Mouse (Mus musculus): ENCODE measurements around the gene Zfp598. TPM values are rescaled to one million over a fixed set of nuclear protein-coding genes. Genes with fewer than 3 reads are reported as not detected.
A peak's percentile ranks its signal among the peaks of the same experiment; 100 is the strongest.

The Zfp598 gene
- polyA plus RNA-seq, 1 experiment from 2014 or later: 34.4 TPM

GRCm38 (mm10) chr17:24670246-24670844, 858 bp downstream of the Zfp598 start:
- peak overlapping the region; percentile 84; the same call in 1 of the 2 replicates for H3K27ac ChIP-seq (ENCODE audit: low read depth, low read length)
- peak overlapping the region; percentile 98 for H3K4me3 ChIP-seq (ENCODE audit: low read length)
- H3K4me2 ChIP-seq (replicated peaks; ENCODE audit: low read depth, low read length): peak overlapping the region; percentile 87
- H3K4me1 ChIP-seq (ENCODE audit: control insufficient read depth, insufficient read depth, low read length): peaks cover 26% of the 10 kb centered on the region
- peak overlapping the region; percentile 97 for H3K9ac ChIP-seq (ENCODE audit: low read depth, low read length)
- H3K27me3 ChIP-seq (ENCODE audit: control insufficient read depth, insufficient read depth, low read length): no peaks in the 10 kb centered on the region
- WGBS: 9% methylated on average over 8 of the region's 8 CpGs
- H3K9me3 ChIP-seq (ENCODE audit: control insufficient read depth, low read length): no peaks in the 10 kb centered on the region
- no peak for ATAC-seq (ENCODE audit: low FRiP score, low TSS enrichment)
- no peaks in the 10 kb centered on the region; the same call in 1 of the 2 replicates for H3K36me3 ChIP-seq (ENCODE audit: control insufficient read depth, insufficient read depth, low read length)

DNA sequence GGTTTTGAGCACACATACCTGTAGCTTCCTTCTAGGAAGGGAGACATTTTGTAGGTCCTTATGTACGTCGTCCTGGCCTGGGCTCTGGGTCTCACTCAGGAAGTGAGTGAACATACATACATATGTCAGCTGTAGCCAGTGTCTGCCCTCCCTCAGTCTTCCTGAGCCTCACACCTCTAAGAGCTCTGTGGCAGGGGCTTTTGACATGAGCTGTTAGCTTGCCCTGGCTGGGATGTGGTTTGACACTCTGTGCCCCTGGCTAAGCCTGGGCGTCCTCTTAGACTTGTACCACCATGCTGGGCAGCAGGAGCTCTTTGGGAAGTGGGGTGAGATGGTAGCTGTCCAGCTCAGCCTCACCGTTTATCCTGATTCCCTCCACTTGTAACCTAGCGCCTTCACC, 1.9 kb downstream of the Zfp598 start:
- WGBS: 69% methylated on average over 5 of the region's 5 CpGs
- H3K36me3 ChIP-seq (ENCODE audit: control insufficient read depth, insufficient read depth, low read length): no peaks in the 10 kb centered on the region; the same call in 1 of the 2 replicates
- H3K4me3 ChIP-seq (ENCODE audit: low read length): no peak overlapping the region
- peak overlapping the region; percentile 97; the same call in 1 of the 2 replicates for H3K9ac ChIP-seq (ENCODE audit: low read depth, low read length)
- no peaks in the 10 kb centered on the region for H3K9me3 ChIP-seq (ENCODE audit: control insufficient read depth, low read length)
- ATAC-seq (ENCODE audit: low FRiP score, low TSS enrichment): no peak
- H3K4me1 ChIP-seq (ENCODE audit: control insufficient read depth, insufficient read depth, low read length): peaks cover 26% of the 10 kb centered on the region
- H3K27ac ChIP-seq (ENCODE audit: low read depth, low read length): no peak overlapping the region
- H3K27me3 ChIP-seq (ENCODE audit: control insufficient read depth, insufficient read depth, low read length): no peaks in the 10 kb centered on the region
- peak overlapping the region; percentile 87 for H3K4me2 ChIP-seq (replicated peaks; ENCODE audit: low read depth, low read length)

- Histone ChIP-seq H3K27me3 (ENCODE audit: control insufficient read depth, insufficient read depth, low read length) (no peaks in the 10 kb centered on the region), H3K27ac (ENCODE audit: low read depth, low read length) (no peak overlapping the region), H3K4me3 (ENCODE audit: low read length) (no peak overlapping the region), H3K4me2 (replicated peaks; ENCODE audit: low read depth, low read length) (no peak overlapping the region; the same call in 1 of the 2 replicates), H3K36me3 (ENCODE audit: control insufficient read depth, insufficient read depth, low read length) (peaks cover 7% of the 10 kb centered on the region), H3K9ac (ENCODE audit: low read depth, low read length) (0 out of 2 replicates have a peak overlapping the region, but pooled peaks have one; percentile 32), H3K9me3 (ENCODE audit: control insufficient read depth, low read length) (no peaks in the 10 kb centered on the region), H3K4me1 (ENCODE audit: control insufficient read depth, insufficient read depth, low read length) (peaks cover 26% of the 10 kb centered on the region)
- ATAC-seq (ENCODE audit: low FRiP score, low TSS enrichment): no peak
- whole genome bisulfite sequencing: 18% methylated on average over 5 of the region's 5 CpGs
Observed at GRCm38 (mm10) chr17:24672141-24672540, 2.7 kb downstream of the Zfp598 start.

- WGBS: 84% methylated on average over 7 of the region's 7 CpGs
- H3K27me3 ChIP-seq (ENCODE audit: control insufficient read depth, insufficient read depth, low read length): no peaks in the 10 kb centered on the region
- no peak overlapping the region for H3K27ac ChIP-seq (ENCODE audit: low read depth, low read length)
- peaks cover 22% of the 10 kb centered on the region for H3K4me1 ChIP-seq (ENCODE audit: control insufficient read depth, insufficient read depth, low read length)
- H3K9ac ChIP-seq (ENCODE audit: low read depth, low read length): no peak overlapping the region
- no peak overlapping the region for H3K4me3 ChIP-seq (ENCODE audit: low read length)
- ATAC-seq (ENCODE audit: low FRiP score, low TSS enrichment): no peak
- H3K4me2 ChIP-seq (replicated peaks; ENCODE audit: low read depth, low read length): no peak overlapping the region
- peaks cover 28% of the 10 kb centered on the region for H3K36me3 ChIP-seq (ENCODE audit: control insufficient read depth, insufficient read depth, low read length)
- no peaks in the 10 kb centered on the region for H3K9me3 ChIP-seq (ENCODE audit: control insufficient read depth, low read length)
Observed at GRCm38 (mm10) chr17:24674277-24674676, 4.8 kb downstream of the Zfp598 start.

DNA sequence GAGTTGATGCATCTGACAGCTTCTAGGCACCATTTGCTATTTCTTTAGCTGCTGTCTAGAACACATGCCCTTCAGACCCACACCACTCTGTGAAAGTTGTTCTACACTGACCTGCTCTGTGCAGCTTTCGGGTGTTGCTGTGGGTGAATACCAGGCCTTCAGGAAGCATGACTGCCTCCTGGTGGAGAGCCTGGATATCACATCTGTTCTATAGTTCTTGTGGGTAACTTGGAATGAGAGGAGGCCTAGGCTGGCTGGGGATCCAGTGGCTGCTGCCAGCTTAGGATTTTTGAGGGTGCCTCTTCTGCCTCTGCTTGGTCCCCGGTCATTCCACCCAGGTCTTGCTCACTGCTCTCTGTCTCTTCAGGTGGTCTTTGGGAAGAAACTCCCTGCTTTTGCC, 6.7 kb downstream of the Zfp598 start:
- Histone ChIP-seq H3K4me3 (ENCODE audit: low read length) (no peak overlapping the region), H3K9ac (ENCODE audit: low read depth, low read length) (no peak overlapping the region), H3K4me1 (ENCODE audit: control insufficient read depth, insufficient read depth, low read length) (peaks cover 12% of the 10 kb centered on the region), H3K27me3 (ENCODE audit: control insufficient read depth, insufficient read depth, low read length) (no peaks in the 10 kb centered on the region), H3K9me3 (ENCODE audit: control insufficient read depth, low read length) (no peaks in the 10 kb centered on the region), H3K4me2 (replicated peaks; ENCODE audit: low read depth, low read length) (no peak overlapping the region), H3K36me3 (ENCODE audit: control insufficient read depth, insufficient read depth, low read length) (peaks cover 47% of the 10 kb centered on the region), H3K27ac (ENCODE audit: low read depth, low read length) (no peak overlapping the region)
- 68% methylated on average over 2 of the region's 2 CpGs for WGBS
- ATAC-seq (ENCODE audit: low FRiP score, low TSS enrichment): no peak

DNA sequence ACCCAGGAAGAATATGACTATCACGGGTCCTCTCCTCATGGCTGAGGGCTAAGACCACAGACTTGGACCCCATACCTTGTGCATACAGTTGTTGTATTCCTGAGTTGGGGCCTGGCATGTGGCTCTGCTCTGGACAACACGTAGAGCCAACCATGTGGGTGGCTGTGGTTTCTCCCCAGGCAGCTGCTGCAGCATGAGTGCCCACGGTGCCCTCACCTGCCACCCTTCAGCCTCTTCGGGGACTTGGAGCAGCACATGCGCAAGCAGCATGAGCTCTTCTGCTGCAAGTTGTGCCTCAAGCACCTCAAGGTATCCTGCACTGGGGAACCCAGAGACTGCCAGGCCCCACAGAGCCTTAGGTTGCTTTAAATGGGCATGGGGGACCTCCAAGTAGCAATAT, 7.4 kb downstream of the Zfp598 start:
- peaks cover 54% of the 10 kb centered on the region for H3K36me3 ChIP-seq (ENCODE audit: control insufficient read depth, insufficient read depth, low read length)
- no peak for ATAC-seq (ENCODE audit: low FRiP score, low TSS enrichment)
- H3K4me1 ChIP-seq (ENCODE audit: control insufficient read depth, insufficient read depth, low read length): peaks cover 5% of the 10 kb centered on the region
- WGBS: 95% methylated on average over 5 of the region's 5 CpGs
- H3K9ac ChIP-seq (ENCODE audit: low read depth, low read length): no peak overlapping the region
- H3K4me3 ChIP-seq (ENCODE audit: low read length): no peak overlapping the region
- H3K9me3 ChIP-seq (ENCODE audit: control insufficient read depth, low read length): no peaks in the 10 kb centered on the region
- H3K4me2 ChIP-seq (replicated peaks; ENCODE audit: low read depth, low read length): no peak overlapping the region
- H3K27ac ChIP-seq (ENCODE audit: low read depth, low read length): no peak overlapping the region
- no peaks in the 10 kb centered on the region for H3K27me3 ChIP-seq (ENCODE audit: control insufficient read depth, insufficient read depth, low read length)

GRCm38 (mm10) chr17:24677500-24678080, 8.1 kb downstream of the Zfp598 start:
- no peaks in the 10 kb centered on the region for H3K27me3 ChIP-seq (ENCODE audit: control insufficient read depth, insufficient read depth, low read length)
- no peak overlapping the region for H3K9ac ChIP-seq (ENCODE audit: low read depth, low read length)
- H3K36me3 ChIP-seq (ENCODE audit: control insufficient read depth, insufficient read depth, low read length): peaks cover 58% of the 10 kb centered on the region
- ATAC-seq (ENCODE audit: low FRiP score, low TSS enrichment): peak; percentile 46; the same call in 1 of the 2 replicates
- no peak overlapping the region for H3K4me3 ChIP-seq (ENCODE audit: low read length)
- H3K4me2 ChIP-seq (replicated peaks; ENCODE audit: low read depth, low read length): no peak overlapping the region
- no peaks in the 10 kb centered on the region for H3K9me3 ChIP-seq (ENCODE audit: control insufficient read depth, low read length)
- no peaks in the 10 kb centered on the region for H3K4me1 ChIP-seq (ENCODE audit: control insufficient read depth, insufficient read depth, low read length)
- WGBS: 85% methylated on average over 24 of the region's 24 CpGs
- H3K27ac ChIP-seq (ENCODE audit: low read depth, low read length): no peak overlapping the region

DNA sequence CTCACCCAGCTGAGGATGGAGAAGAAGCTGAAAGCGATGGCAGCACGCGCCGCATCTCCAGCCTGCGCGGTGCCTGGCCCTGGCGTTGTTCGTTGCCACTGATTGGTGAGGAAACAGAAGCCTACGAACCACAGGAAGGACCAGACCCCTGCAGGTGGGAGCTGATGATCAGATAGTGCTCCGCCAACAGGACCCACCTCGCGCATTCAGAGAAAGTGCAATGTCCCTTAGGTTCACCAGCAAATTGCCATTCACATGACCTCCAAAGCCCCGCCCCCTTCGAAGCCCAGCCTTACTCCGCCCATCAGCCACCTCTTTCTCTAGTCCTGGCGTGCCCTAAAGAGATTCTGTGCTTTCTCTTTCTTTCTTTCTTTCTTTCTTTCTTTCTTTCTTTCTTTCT, 17.0 kb downstream of the Zfp598 start:
- H3K27me3 ChIP-seq (ENCODE audit: control insufficient read depth, insufficient read depth, low read length): peaks cover 42% of the 10 kb centered on the region
- 0 out of 2 replicates have a peak overlapping the region, but pooled peaks have one; percentile 22 for H3K4me2 ChIP-seq (replicated peaks; ENCODE audit: low read depth, low read length)
- H3K9me3 ChIP-seq (ENCODE audit: control insufficient read depth, low read length): no peaks in the 10 kb centered on the region
- no peak for ATAC-seq (ENCODE audit: low FRiP score, low TSS enrichment)
- no peak overlapping the region for H3K9ac ChIP-seq (ENCODE audit: low read depth, low read length)
- 27% methylated on average over 16 of the region's 16 CpGs for WGBS
- H3K27ac ChIP-seq (ENCODE audit: low read depth, low read length): no peak overlapping the region
- peaks cover 15% of the 10 kb centered on the region; the same call in 1 of the 2 replicates for H3K4me1 ChIP-seq (ENCODE audit: control insufficient read depth, insufficient read depth, low read length)
- H3K4me3 ChIP-seq (ENCODE audit: low read length): peak overlapping the region; percentile 12; the same call in 1 of the 2 replicates
- peaks cover 8% of the 10 kb centered on the region; the same call in 1 of the 2 replicates for H3K36me3 ChIP-seq (ENCODE audit: control insufficient read depth, insufficient read depth, low read length)

- Histone ChIP-seq H3K4me1 (ENCODE audit: control insufficient read depth, insufficient read depth, low read length) (peaks cover 15% of the 10 kb centered on the region; the same call in 1 of the 2 replicates), H3K36me3 (ENCODE audit: control insufficient read depth, insufficient read depth, low read length) (peaks cover 1% of the 10 kb centered on the region; the same call in 1 of the 2 replicates), H3K27ac (ENCODE audit: low read depth, low read length) (no peak overlapping the region), H3K9ac (ENCODE audit: low read depth, low read length) (peak overlapping the region; percentile 34), H3K4me3 (ENCODE audit: low read length) (peak overlapping the region; percentile 37), H3K27me3 (ENCODE audit: control insufficient read depth, insufficient read depth, low read length) (peaks cover 42% of the 10 kb centered on the region), H3K4me2 (replicated peaks; ENCODE audit: low read depth, low read length) (peak overlapping the region; percentile 57), H3K9me3 (ENCODE audit: control insufficient read depth, low read length) (no peaks in the 10 kb centered on the region)
- WGBS: under 1% methylated on average over 24 of the region's 25 CpGs
- 0 out of 2 replicates have a peak, but pooled peaks have one; percentile 28 for ATAC-seq (ENCODE audit: low FRiP score, low TSS enrichment)
Observed at GRCm38 (mm10) chr17:24687146-24687595, 17.7 kb downstream of the Zfp598 start.

Data from kidney, embryonic 14.5 days (tissue).